Mouse (Mus musculus): Measurements from ENCODE around the gene S100pbp. TPM values are rescaled to one million over a fixed set of nuclear protein-coding genes. Genes with fewer than 3 reads are reported as not detected.

S100pbp gene
- polyA plus RNA-seq, 1 experiment from 2014 or later, result 30.7 TPM

Other genes with a start within 250 kb of the S100pbp start
- 11.5 TPM in 2 replicates for gene Azin2, start 227.3 kb downstream of the S100pbp start, polyA plus RNA-seq (2014; fragmentation: Nextera tagmentation; extraction: Ambion mirVana)
- 173 and 174 TPM in 2 replicates for gene Ak2, start 197.8 kb downstream of the S100pbp start, polyA plus RNA-seq (2014; fragmentation: Nextera tagmentation; extraction: Ambion mirVana)
- gene Rnf19b, start 131.5 kb downstream of the S100pbp start, polyA plus RNA-seq (2014; fragmentation: Nextera tagmentation; extraction: Ambion mirVana), result 10.1 and 12.2 TPM in 2 replicates
- gene Tmem54, start 84.2 kb downstream of the S100pbp start, polyA plus RNA-seq (2014; fragmentation: Nextera tagmentation; extraction: Ambion mirVana), result 1.5 and 2.0 TPM in 2 replicates
- 0.87 and 1.2 TPM in 2 replicates for gene Hpca, start 67.7 kb downstream of the S100pbp start, polyA plus RNA-seq (2014; fragmentation: Nextera tagmentation; extraction: Ambion mirVana)
- 0.63 and 1.4 TPM in 2 replicates for gene Fndc5, start 52.7 kb downstream of the S100pbp start, polyA plus RNA-seq (2014; fragmentation: Nextera tagmentation; extraction: Ambion mirVana)
- gene Yars, start within 50 bp of the S100pbp start, polyA plus RNA-seq (2014; fragmentation: Nextera tagmentation; extraction: Ambion mirVana), result 113 and 118 TPM in 2 replicates
- 4.7 and 4.8 TPM in 2 replicates for gene C77080, start 71.7 kb upstream of the S100pbp start, polyA plus RNA-seq (2014; fragmentation: Nextera tagmentation; extraction: Ambion mirVana)
- 0.37 and 0.57 TPM in 2 replicates for gene Sync, start 97.9 kb upstream of the S100pbp start, polyA plus RNA-seq (2014; fragmentation: Nextera tagmentation; extraction: Ambion mirVana)
- gene Rbbp4, start 145.6 kb upstream of the S100pbp start, polyA plus RNA-seq (2014; fragmentation: Nextera tagmentation; extraction: Ambion mirVana), result 508 and 555 TPM in 2 replicates
- gene Zbtb8os, start 146.0 kb upstream of the S100pbp start, polyA plus RNA-seq (2014; fragmentation: Nextera tagmentation; extraction: Ambion mirVana), result 44.9 and 46.2 TPM in 2 replicates
- gene Zbtb8a, start 188.4 kb upstream of the S100pbp start, polyA plus RNA-seq (2014; fragmentation: Nextera tagmentation; extraction: Ambion mirVana), result 8.3 TPM in 2 replicates

Measured in forebrain, embryonic 11.5 days (tissue).